ENCODE assay signal across 7 mouse cellular contexts in the genomic region with DNA sequence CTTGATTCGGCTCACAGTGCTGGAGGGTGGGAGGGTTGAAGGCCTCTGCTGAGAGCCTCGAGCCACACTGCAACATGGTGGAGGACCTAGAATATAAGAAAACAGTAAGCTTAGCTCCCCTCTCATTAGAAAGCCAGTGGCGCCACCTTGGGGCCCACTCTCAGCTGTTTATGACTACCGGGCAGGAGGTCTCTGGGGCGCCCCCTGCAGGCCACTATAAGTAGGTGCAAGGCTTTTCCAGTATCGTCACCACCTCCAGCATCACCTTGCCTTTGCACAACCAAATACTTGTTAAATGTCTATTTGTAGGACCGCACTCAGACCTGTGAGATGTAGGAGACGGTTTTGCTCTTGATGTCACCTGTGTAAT. TPM values are rescaled to one million over a fixed set of nuclear protein-coding genes. Genes with fewer than 3 reads are reported as not detected.
DNase-seq lines count a peak whose midpoint lies in the region; ATAC-seq and TF ChIP-seq lines count a peak whose summit lies in the region.

No protein-coding gene starts in this region.

- no peak for TF ChIP-seq EP300 in CH12.LX (IDR thresholded peaks at IDR 0.05; ENCODE audit: low read length)

- peaks cover 3 to 22% of the 10 kb centered on the region in 2 experiments; a peak in 3 of 4 replicates for H3K4me1 ChIP-seq in CH12.LX (ENCODE audit: control insufficient read depth in 1 of 2, insufficient read depth in 2 of 2)

- TF ChIP-seq RAD21 in CH12.LX (IDR thresholded peaks at IDR 0.05; ENCODE audit: low read depth, low read length) = peak; percentile 94

- TF ChIP-seq CTCF in CH12.LX (conservative IDR thresholded peaks at IDR 0.05 in 1 of 2, IDR thresholded peaks at IDR 0.05 in 1 of 2; ENCODE audit: low read depth in 2 of 2, low read length in 2 of 2) = peak; percentile 98 to 100
- TF ChIP-seq CTCF in Patski (IDR thresholded peaks at IDR 0.05) = peak; percentile 96

- H3K4me2 ChIP-seq in CH12.LX (ENCODE audit: insufficient read depth, low read depth, poor library complexity, severe bottlenecking) = no peak overlapping the region

- H3K36me3 ChIP-seq in CH12.LX (replicated peaks in 1 of 2; ENCODE audit: control insufficient read depth in 1 of 2, insufficient read depth in 1 of 2, low read length in 1 of 2) = no peaks in the 10 kb centered on the region

- no peak overlapping the region for H3K9ac ChIP-seq in CH12.LX (ENCODE audit: insufficient read depth, low read depth)

- peaks cover 14% of the 10 kb centered on the region for H3K27me3 ChIP-seq in CH12.LX (replicated peaks)
- H3K27me3 ChIP-seq in Patski = peaks cover 21% of the 10 kb centered on the region

- H3K9me3 ChIP-seq in CH12.LX (replicated peaks; ENCODE audit: low read length) = no peaks in the 10 kb centered on the region

- intact Hi-C loops in gastrocnemius, postnatal 14 days (cut with DNase I; ENCODE audit: low total_unique reads) = loop anchor here (5.0 kb wide), 2 partner anchors 34 to 139 kb away; a partner anchor contains a TSS

- in situ Hi-C loops in CH12.LX (cut with MboI; ENCODE audit: low pct_ligation_motif_present, low pct_unique_long_range_greater_than_20kb, low sequenced_read_pairs) = loop anchor here (5.0 to 25.0 kb wide), 2 partner anchors 34 to 334 kb away; a partner anchor contains a TSS
- in situ Hi-C loops in Patski (cut with MboI; ENCODE audit: low pct_unique_long_range_greater_than_20kb) = no loop called here

- no peak overlapping the region for H3K4me3 ChIP-seq in CH12.LX (replicated peaks in 1 of 3; ENCODE audit: low read depth in 2 of 3, low read length in 2 of 3, poor library complexity in 1 of 3)

- no peak for TF ChIP-seq POLR2A in CH12.LX (IDR thresholded peaks at IDR 0.05; ENCODE audit: low read depth, low read length)

- DNase-seq in CH12.LX (ENCODE audit: extremely low read depth) (peak; percentile 90), Patski (ENCODE audit: low read depth, low spot score) (no peak)
- DNase-seq in cerebellum, adult 9-11 months = peak; percentile 36
- DNase-seq in gastrocnemius, postnatal 14 days = peak; percentile 81
- DNase-seq in kidney, postnatal 10 days = peak; percentile 86
- DNase-seq in lung, adult 18-20 months = peak; percentile 12 to 39
- DNase-seq in right cerebral cortex, postnatal 14 days = peak; percentile 81

- no peak overlapping the region for H3K27ac ChIP-seq in CH12.LX (ENCODE audit: insufficient read depth, low read depth)

- H3K79me2 ChIP-seq in CH12.LX (replicated peaks; ENCODE audit: control insufficient read depth, extremely low read depth, insufficient read depth, poor library complexity, severe bottlenecking) = no peaks in the 10 kb centered on the region

- peak; percentile 19 for ATAC-seq in Patski

- POLR2A ChIA-PET in Patski (lab: Charles Lee) = interaction anchor here (0.6 to 1.2 kb wide), 2 partner anchors 22 to 117 kb away, joined by 3 read pairs; no protein-coding TSS in a partner anchor

- dilution Hi-C loops in CH12.LX (cut with MboI; ENCODE audit: extremely low pct_ligation_motif_present, extremely low pct_unique_long_range_greater_than_20kb, low sequenced_read_pairs) = no loop called here

- CTCF ChIA-PET in Patski (lab: Charles Lee) = interaction anchor here (1.1 to 3.3 kb wide), 9 partner anchors 13 to 140 kb away, joined by 3 to 16 read pairs (median 4); a partner anchor contains a TSS

TF ChIP-seq in CH12.LX, 34 proteins besides CTCF, POLR2A, EP300 and RAD21:
- TF ChIP-seq MAZ (IDR thresholded peaks at IDR 0.05; ENCODE audit: low read depth, low read length) (no peak; the same call in 1 of the 2 replicates), JUN (IDR thresholded peaks at IDR 0.05; ENCODE audit: insufficient read depth, low read depth, low read length) (no peak), IRF4 (IDR thresholded peaks at IDR 0.05; ENCODE audit: low read depth, low read length) (peak; percentile 82), JUND (conservative IDR thresholded peaks at IDR 0.05; ENCODE audit: low read depth, low read length) (no peak; the same call in 1 of the 2 replicates), TCF12 (IDR thresholded peaks at IDR 0.05; ENCODE audit: low read depth, low read length) (peak; percentile 45; the same call in 1 of the 2 replicates), TBP (conservative IDR thresholded peaks at IDR 0.05; ENCODE audit: low read depth, low read length) (peak; percentile 60; the same call in 1 of the 2 replicates), ZMIZ1 (IDR thresholded peaks at IDR 0.05; ENCODE audit: low read depth, low read length) (no peak), USF1 (IDR thresholded peaks at IDR 0.05; ENCODE audit: low read depth, low read length) (no peak), MXI1 (IDR thresholded peaks at IDR 0.05; ENCODE audit: low read depth, low read length) (peak; percentile 37; the same call in 1 of the 2 replicates), MYC (IDR thresholded peaks at IDR 0.05; ENCODE audit: low read depth, low read length) (0 out of 2 replicates have a peak, but pooled peaks have one; percentile 16), MEF2A (IDR thresholded peaks at IDR 0.05; ENCODE audit: borderline replicate concordance, low read depth, low read length) (0 out of 2 replicates have a peak, but pooled peaks have one; percentile 41), SIN3A (IDR thresholded peaks at IDR 0.05; ENCODE audit: low read length) (no peak), MAFK (IDR thresholded peaks at IDR 0.05; ENCODE audit: insufficient replicate concordance, low read length) (no peak), ELF1 (IDR thresholded peaks at IDR 0.05; ENCODE audit: low read depth, low read length) (peak; percentile 72), ETS1 (conservative IDR thresholded peaks at IDR 0.05; ENCODE audit: low read depth, low read length) (no peak), HCFC1 (IDR thresholded peaks at IDR 0.05; ENCODE audit: low read depth, low read length) (peak; percentile 41), SMC3 (IDR thresholded peaks at IDR 0.05; ENCODE audit: low read depth, low read length) (peak; percentile 86), CHD1 (IDR thresholded peaks at IDR 0.05; ENCODE audit: low read depth, low read length) (no peak), GABPA (IDR thresholded peaks at IDR 0.05; ENCODE audit: insufficient replicate concordance, low read depth, low read length) (no peak), NRF1 (IDR thresholded peaks at IDR 0.05; ENCODE audit: low read depth, low read length) (no peak), BHLHE40 (IDR thresholded peaks at IDR 0.05; ENCODE audit: low read depth, low read length) (peak; percentile 36; the same call in 1 of the 2 replicates), CHD2 (IDR thresholded peaks at IDR 0.05; ENCODE audit: low read length) (no peak), NELFE (IDR thresholded peaks at IDR 0.05; ENCODE audit: low read depth, low read length) (peak; percentile 93; the same call in 1 of the 2 replicates), RCOR1 (conservative IDR thresholded peaks at IDR 0.05; ENCODE audit: low read depth, low read length) (no peak), UBTF (IDR thresholded peaks at IDR 0.05; ENCODE audit: low read depth, low read length) (no peak), ZNF384 (IDR thresholded peaks at IDR 0.05; ENCODE audit: low read depth, low read length) (peak; percentile 40; the same call in 1 of the 2 replicates), ZC3H11A (IDR thresholded peaks at IDR 0.05; ENCODE audit: low read depth, low read length) (peak; percentile 63), E2F4 (IDR thresholded peaks at IDR 0.05; ENCODE audit: insufficient replicate concordance, low read depth, low read length) (no peak), PAX5 (IDR thresholded peaks at IDR 0.05; ENCODE audit: low read length) (no peak), POLR2AphosphoS2 (IDR thresholded peaks at IDR 0.05; ENCODE audit: low read depth, low read length) (no peak), USF2 (conservative IDR thresholded peaks at IDR 0.05; ENCODE audit: low read depth, low read length) (0 out of 2 replicates have a peak, but pooled peaks have one; percentile 7), KAT2A (IDR thresholded peaks at IDR 0.05; ENCODE audit: insufficient replicate concordance, low read length) (no peak), MAX (IDR thresholded peaks at IDR 0.05; ENCODE audit: low read length) (peak; percentile 80), ZKSCAN1 (IDR thresholded peaks at IDR 0.05; ENCODE audit: borderline replicate concordance, low read depth, low read length) (no peak)

RNA-seq across cellular contexts. Expression of a gene that starts 21.3 kb away (rescaled TPM):
- total RNA-seq in CH12.LX (2012; rRNA removed) (not detected in 2 replicates), CH12.LX (2014; rRNA removed) (not detected in 2 replicates)
- polyA plus RNA-seq in CH12.LX (2012; ENCODE audit: insufficient read length, low read depth) (not detected in 2 replicates), Patski (2021) (not detected)
- not detected for total RNA-seq in gastrocnemius, postnatal 14 days (2021)

RNA-seq across cellular contexts. Expression of a gene that starts 24.9 kb away (rescaled TPM):
- 2.6 and 4.6 TPM in 2 replicates for total RNA-seq in CH12.LX (2012; rRNA removed)
- 2.9 and 3.1 TPM in 2 replicates for total RNA-seq in CH12.LX (2014; rRNA removed)
- 10.3 and 13.3 TPM in 2 replicates for polyA plus RNA-seq in CH12.LX (2012; ENCODE audit: insufficient read length, low read depth)
- not detected for polyA plus RNA-seq in Patski (2021)
- total RNA-seq in gastrocnemius, postnatal 14 days (2021) = 100 to 1,000 TPM; 795 to 814 TPM

RNA-seq across cellular contexts. Expression of a gene that starts 26.4 kb away (rescaled TPM):
- total RNA-seq in CH12.LX (2012; rRNA removed) (5.3 and 6.7 TPM in 2 replicates), CH12.LX (2014; rRNA removed) (1.7 and 2.4 TPM in 2 replicates)
- polyA plus RNA-seq in CH12.LX (2012; ENCODE audit: insufficient read length, low read depth) (11.3 and 13.2 TPM in 2 replicates), Patski (2021) (38.4 TPM)
- 10 to 100 TPM; 15.1 to 16.8 TPM for total RNA-seq in gastrocnemius, postnatal 14 days (2021)

RNA-seq across cellular contexts. Expression of a gene that starts 34.4 kb away (rescaled TPM):
- total RNA-seq in CH12.LX (2012; rRNA removed) (not detected in 2 replicates), CH12.LX (2014; rRNA removed) (not detected in 2 replicates)
- polyA plus RNA-seq in CH12.LX (2012; ENCODE audit: insufficient read length, low read depth) (not detected in 2 replicates), Patski (2021) (not detected)
- total RNA-seq in gastrocnemius, postnatal 14 days (2021) = under 1 TPM in 1 of 2 experiments, not detected in 1; 0.41 TPM

RNA-seq across cellular contexts. Expression of a gene that starts 37.9 kb away (rescaled TPM):
- total RNA-seq in CH12.LX (2012; rRNA removed) (1.9 and 4.9 TPM in 2 replicates), CH12.LX (2014; rRNA removed) (4.1 and 5.2 TPM in 2 replicates)
- polyA plus RNA-seq in CH12.LX (2012; ENCODE audit: insufficient read length, low read depth) (3.3 and 4.7 TPM in 2 replicates), Patski (2021) (not detected)
- 1,000 to 10,000 TPM; 1,024 TPM for total RNA-seq in gastrocnemius, postnatal 14 days (2021)

Comparison
In these comparisons a context has a peak if more than half of its experiments do, and no peak if none do; other contexts are left out.
1. RNA of a gene that starts 24.9 kb away (total RNA-seq): 795 to 814 TPM in gastrocnemius, postnatal 14 days; 2.6 to 4.6 TPM in CH12.LX; every median in the first group is over 100 times any median in the second.